Mouse (Mus musculus) neural tube, embryonic 12.5 days (tissue): ENCODE measurements around the gene Gm11172. TPM values are rescaled to one million over a fixed set of nuclear protein-coding genes. Genes with fewer than 3 reads are reported as not detected.

ENCODE experiments used
- ATAC-seq: fragments of 200-750 bp; cut with Nextera tagmentation; 2 replicates; pipeline ENCODE4 v1.8.0; 2017; ENCODE audit warnings: low read depth, mild to moderate bottlenecking, moderate TSS enrichment, moderate library complexity; ENCODE audit not compliant: low FRiP score
- H3K27ac ChIP-seq: fragments of 300-500 bp; sonication (generic); 2 replicates; pipeline ENCODE4 v1.5.1; 2016
- H3K27me3 ChIP-seq: fragments of 300-500 bp; sonication (generic); replicated peaks from 2 replicates; pipeline ENCODE4 v1.6.1; 2016; ENCODE audit warnings: mild to moderate bottlenecking
- H3K36me3 ChIP-seq: fragments of 300-500 bp; sonication (generic); 2 replicates; pipeline ENCODE4 v1.6.1; 2016; ENCODE audit warnings: mild to moderate bottlenecking
- H3K4me1 ChIP-seq: fragments of 300-500 bp; sonication (generic); 2 replicates; pipeline ENCODE4 v1.6.1; 2016
- H3K4me2 ChIP-seq: fragments of 300-500 bp; sonication (generic); replicated peaks from 2 replicates; pipeline ENCODE4 v1.6.1; 2016; ENCODE audit warnings: mild to moderate bottlenecking
- H3K4me3 ChIP-seq: fragments of 300-500 bp; sonication (generic); 2 replicates; pipeline ENCODE4 v1.5.1; 2016
- H3K9ac ChIP-seq: fragments of 300-500 bp; sonication (generic); 2 replicates; pipeline ENCODE4 v1.6.1; 2016; ENCODE audit warnings: mild to moderate bottlenecking
- H3K9me3 ChIP-seq: fragments of 300-500 bp; sonication (generic); 2 replicates; pipeline ENCODE4 v1.6.1; 2016; ENCODE audit warnings: mild to moderate bottlenecking
- WGBS: fragments of 180-500 bp; shearing (Covaris S2); methylation state at CpG from one replicate; pipeline ENCODE4 v1.1.7; 2016; 5-methylcytosine and 5-hydroxymethylcytosine counted together
- polyA plus RNA-seq: library from polyadenylated mRNA; unstranded; fragments of >200 nt; fragmentation: Nextera tagmentation; extraction: Ambion mirVana; gene quantifications from 2 replicates; pipeline ENCODE4 v1.2.1, GENCODE M21; 2016

Gene Gm11172
- not detected in 2 replicates for polyA plus RNA-seq

DNA sequence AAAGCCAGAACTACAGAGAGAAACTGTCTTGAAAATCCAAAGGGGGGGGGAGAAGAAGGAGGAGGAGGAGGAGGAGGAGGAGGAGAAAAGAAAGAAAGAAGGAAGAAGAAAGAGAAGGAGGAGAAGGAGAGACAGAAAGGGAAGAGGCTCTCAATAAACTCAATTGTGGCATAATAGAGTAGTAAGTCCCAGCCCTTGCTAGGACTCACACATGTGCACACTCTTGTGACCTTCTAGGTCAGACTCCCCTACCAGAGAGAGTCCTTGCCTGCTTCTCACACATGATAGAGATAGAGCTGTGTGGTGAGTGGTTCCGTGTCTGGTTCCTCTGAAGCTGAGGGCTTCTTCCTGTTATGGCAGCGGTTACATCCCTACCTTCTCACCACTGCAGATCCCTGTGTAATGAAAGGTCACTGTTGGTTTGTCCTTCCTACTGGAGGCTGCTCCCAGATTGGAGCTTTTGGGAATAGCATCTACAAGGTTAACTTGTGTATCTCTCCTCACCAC lies at the start of gene Gm11172:
Gene Gm11172, plus strand, starts transcription at position 51 of the 507 bp plus-strand sequence.
- no peaks in the 10 kb centered on the region for H3K36me3 ChIP-seq
- no peak within 1 kb of the TSS for H3K9ac ChIP-seq
- no peak within 1 kb of the TSS for H3K27ac ChIP-seq
- ATAC-seq, result no peak
- H3K4me3 ChIP-seq, result no peak within 1 kb of the TSS
- WGBS, result 92% methylated on average over 2 of the region's 2 CpGs
- H3K4me2 ChIP-seq, result no peak within 1 kb of the TSS
- H3K27me3 ChIP-seq, result no peaks in the 10 kb centered on the region
- no peaks in the 10 kb centered on the region for H3K4me1 ChIP-seq
- H3K9me3 ChIP-seq, result no peaks in the 10 kb centered on the region

DNA sequence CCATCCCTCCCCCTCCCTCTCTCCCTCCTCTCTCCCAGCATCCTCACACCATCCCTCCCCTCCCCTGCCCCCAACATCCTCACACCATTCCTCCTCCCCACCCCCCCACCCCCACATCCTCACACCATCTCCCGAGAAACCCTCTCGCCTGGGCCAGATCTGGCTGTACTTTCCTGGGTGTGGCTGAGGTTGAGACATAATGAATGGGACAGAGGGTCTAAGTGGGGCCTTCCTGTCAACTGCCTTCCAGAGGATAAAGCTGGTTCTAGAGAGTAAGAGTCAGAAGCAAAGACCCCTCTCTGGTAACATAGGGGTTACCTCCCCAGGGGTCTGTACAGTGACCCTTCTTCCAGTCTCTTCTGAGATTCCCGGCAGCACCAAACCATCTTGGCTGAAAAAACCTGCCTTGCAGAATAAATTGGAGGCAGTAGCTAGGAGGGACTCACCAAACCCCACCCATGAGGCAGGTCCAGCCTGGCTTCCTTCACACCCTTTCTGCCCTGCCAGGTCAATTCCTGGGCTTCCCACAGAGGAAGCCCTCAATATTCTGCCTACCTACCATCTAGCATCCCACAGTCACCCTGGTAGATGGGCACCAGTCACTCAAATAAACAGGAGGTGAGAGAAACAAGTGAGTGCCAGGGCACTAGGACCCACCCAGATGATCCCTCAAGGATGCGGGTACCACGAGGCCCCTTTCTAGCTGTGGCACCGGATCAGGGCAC lies 49.0 kb upstream of the Gm11172 start:
- Histone ChIP-seq H3K9me3 (no peaks in the 10 kb centered on the region), H3K36me3 (no peaks in the 10 kb centered on the region), H3K4me2 (no peak overlapping the region), H3K27ac (no peak overlapping the region), H3K9ac (no peak overlapping the region), H3K4me1 (peaks cover 5% of the 10 kb centered on the region; the same call in 1 of the 2 replicates), H3K4me3 (no peak overlapping the region), H3K27me3 (no peaks in the 10 kb centered on the region; the same call in 1 of the 2 replicates)
- WGBS, result 68% methylated on average over 6 of the region's 6 CpGs
- no peak for ATAC-seq

DNA sequence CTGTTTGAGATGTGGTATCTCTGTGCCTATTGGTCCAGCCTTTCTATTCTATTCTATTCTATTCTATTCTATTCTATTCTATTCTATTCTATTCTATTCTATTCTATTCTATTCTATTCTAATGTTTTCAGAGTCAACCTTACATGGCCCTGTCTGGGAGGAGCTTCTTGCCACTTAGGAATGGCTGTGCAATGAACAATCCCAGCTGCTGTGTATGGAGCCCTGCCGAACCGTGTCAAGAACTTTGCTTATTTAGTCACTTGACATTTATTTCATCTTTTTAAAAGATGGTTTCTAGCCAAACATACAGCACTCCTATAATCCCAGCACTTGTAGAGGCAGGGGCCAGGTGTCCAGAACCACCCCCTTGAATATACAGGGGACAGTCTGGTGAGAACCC lies 48.4 kb upstream of the Gm11172 start:
- H3K4me3 ChIP-seq, result no peak overlapping the region
- H3K4me2 ChIP-seq, result no peak overlapping the region
- no peak overlapping the region for H3K9ac ChIP-seq
- WGBS, result 70% methylated on average over 2 of the region's 2 CpGs
- H3K9me3 ChIP-seq, result no peaks in the 10 kb centered on the region
- H3K36me3 ChIP-seq, result no peaks in the 10 kb centered on the region
- no peak for ATAC-seq
- H3K27ac ChIP-seq, result no peak overlapping the region
- no peaks in the 10 kb centered on the region; the same call in 1 of the 2 replicates for H3K27me3 ChIP-seq
- H3K4me1 ChIP-seq, result peaks cover 5% of the 10 kb centered on the region; the same call in 1 of the 2 replicates

DNA sequence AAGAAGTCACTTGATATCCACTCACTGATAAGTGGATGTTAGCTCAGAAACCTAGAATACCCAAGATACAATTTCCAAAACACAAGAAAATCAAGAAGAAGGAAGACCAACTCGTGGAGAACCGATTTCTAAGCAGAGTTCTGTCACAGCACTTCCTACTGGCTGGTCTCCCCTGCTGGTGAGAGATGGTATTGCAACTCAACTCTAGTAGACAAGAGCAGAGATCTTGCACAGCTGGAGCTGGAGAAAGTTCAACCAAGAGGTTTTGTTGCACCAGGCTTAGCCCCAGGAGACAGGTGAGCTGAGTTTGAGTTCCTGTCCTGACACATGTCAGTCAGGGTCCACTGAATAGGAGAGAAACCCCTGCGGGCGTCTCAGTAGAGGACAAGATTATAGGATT lies 45.6 kb upstream of the Gm11172 start:
- WGBS, result 56% methylated on average over 4 of the region's 4 CpGs
- H3K9ac ChIP-seq, result no peak overlapping the region
- no peak for ATAC-seq

DNA sequence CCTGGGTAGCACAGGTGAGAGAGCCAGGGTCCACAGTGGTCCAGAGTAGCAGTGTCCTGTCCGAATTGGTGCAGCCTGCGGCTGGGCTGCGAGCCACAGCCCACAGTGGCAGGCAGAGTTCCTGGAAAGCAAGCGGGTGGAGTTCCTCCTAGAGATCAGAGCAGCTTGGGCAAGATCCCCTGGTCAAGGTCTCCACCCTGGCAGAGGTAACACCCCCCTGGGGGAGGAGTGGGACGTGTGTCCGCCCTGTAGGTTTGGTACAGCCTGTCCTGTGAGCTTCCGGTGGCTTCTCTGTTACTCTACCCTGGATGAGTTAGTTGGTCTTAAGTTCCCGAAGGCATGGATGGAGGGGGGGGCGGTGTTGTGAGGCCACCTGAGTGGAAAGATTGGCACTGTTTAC lies 43.9 kb upstream of the Gm11172 start:
- Histone ChIP-seq H3K4me2 (no peak overlapping the region), H3K9ac (no peak overlapping the region), H3K4me1 (no peaks in the 10 kb centered on the region), H3K27ac (no peak overlapping the region), H3K36me3 (no peaks in the 10 kb centered on the region), H3K9me3 (no peaks in the 10 kb centered on the region), H3K4me3 (no peak overlapping the region), H3K27me3 (no peaks in the 10 kb centered on the region; the same call in 1 of the 2 replicates)
- no peak for ATAC-seq
- 63% methylated on average over 9 of the region's 9 CpGs for WGBS

More for the DNA sequence above, 45.6 kb upstream of the Gm11172 start:
- H3K9me3 ChIP-seq, result no peaks in the 10 kb centered on the region
- H3K4me3 ChIP-seq, result no peak overlapping the region
- H3K36me3 ChIP-seq, result no peaks in the 10 kb centered on the region
- H3K4me2 ChIP-seq, result no peak overlapping the region
- no peaks in the 10 kb centered on the region for H3K4me1 ChIP-seq
- H3K27me3 ChIP-seq, result no peaks in the 10 kb centered on the region; the same call in 1 of the 2 replicates
- no peak overlapping the region for H3K27ac ChIP-seq

DNA sequence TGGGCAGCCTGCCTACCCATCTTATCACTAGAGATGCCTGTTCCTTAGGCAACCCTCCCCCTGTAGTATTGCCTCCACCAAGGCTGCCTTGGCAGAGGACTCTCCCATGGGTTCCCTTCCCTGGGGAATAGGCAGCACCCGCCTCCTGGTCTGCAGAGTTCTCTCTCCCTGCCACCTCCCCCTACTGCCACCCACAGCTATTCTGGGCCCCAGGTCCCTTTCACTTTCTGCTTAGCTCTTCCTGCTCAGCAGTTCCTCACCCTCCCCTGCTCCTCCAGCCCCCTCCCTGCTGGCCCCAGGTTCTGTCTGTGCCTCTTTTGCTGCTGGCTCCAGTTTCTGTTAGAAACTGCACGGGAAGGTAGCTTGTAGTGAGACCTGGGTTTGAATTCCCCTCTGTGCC lies 43.1 kb upstream of the Gm11172 start:
- Histone ChIP-seq H3K27me3 (no peaks in the 10 kb centered on the region; the same call in 1 of the 2 replicates), H3K9ac (no peak overlapping the region), H3K4me1 (no peaks in the 10 kb centered on the region), H3K4me3 (no peak overlapping the region), H3K36me3 (no peaks in the 10 kb centered on the region), H3K9me3 (no peaks in the 10 kb centered on the region), H3K27ac (no peak overlapping the region), H3K4me2 (no peak overlapping the region)
- no peak for ATAC-seq
- 51% methylated on average over 2 of the region's 2 CpGs for WGBS

DNA sequence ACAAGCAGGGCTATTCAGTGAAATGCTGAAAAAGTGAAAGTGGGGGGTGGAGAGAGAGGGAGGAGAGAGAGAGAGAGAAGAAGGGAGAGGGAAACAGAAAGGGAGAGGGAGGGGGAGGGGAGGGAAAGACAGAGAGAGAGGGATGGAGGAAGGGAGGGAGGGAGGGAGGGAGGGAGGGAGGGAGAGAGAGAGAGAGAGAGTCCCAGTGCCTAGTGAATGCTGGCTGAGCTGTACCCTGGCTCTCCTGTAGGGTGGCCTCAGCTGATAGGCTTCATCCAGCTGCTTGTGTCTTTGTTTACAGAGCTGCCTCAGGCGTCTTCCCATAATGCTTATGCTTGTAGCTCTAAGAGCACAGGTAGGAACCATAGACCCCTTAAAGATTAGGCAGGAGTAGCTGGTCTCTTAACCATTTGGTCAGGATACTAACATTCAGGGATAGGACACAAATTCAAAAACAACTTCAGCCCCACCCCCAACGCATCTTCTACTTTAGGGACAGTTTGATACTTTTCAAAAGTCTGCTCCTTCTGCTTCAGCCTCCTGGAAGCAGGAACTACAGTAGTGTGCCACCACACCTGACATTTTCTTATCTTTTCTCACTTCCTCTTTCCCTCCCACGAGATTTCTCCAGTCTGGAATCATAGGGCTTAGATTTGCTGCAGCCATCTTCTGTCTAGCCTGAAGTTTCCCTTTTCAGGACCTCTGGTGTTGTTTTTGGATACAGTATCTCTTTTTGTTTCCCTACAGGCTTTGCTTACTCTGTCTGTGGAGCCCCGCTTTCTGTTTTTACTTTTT lies 42.0 kb upstream of the Gm11172 start:
- ATAC-seq, result no peak
- whole genome bisulfite sequencing, result 55% methylated on average over 4 of the region's 4 CpGs
- Histone ChIP-seq H3K4me3 (no peak overlapping the region), H3K4me1 (no peaks in the 10 kb centered on the region), H3K9ac (no peak overlapping the region), H3K4me2 (no peak overlapping the region), H3K27me3 (no peaks in the 10 kb centered on the region; the same call in 1 of the 2 replicates), H3K36me3 (no peaks in the 10 kb centered on the region), H3K9me3 (no peaks in the 10 kb centered on the region), H3K27ac (no peak overlapping the region)

DNA sequence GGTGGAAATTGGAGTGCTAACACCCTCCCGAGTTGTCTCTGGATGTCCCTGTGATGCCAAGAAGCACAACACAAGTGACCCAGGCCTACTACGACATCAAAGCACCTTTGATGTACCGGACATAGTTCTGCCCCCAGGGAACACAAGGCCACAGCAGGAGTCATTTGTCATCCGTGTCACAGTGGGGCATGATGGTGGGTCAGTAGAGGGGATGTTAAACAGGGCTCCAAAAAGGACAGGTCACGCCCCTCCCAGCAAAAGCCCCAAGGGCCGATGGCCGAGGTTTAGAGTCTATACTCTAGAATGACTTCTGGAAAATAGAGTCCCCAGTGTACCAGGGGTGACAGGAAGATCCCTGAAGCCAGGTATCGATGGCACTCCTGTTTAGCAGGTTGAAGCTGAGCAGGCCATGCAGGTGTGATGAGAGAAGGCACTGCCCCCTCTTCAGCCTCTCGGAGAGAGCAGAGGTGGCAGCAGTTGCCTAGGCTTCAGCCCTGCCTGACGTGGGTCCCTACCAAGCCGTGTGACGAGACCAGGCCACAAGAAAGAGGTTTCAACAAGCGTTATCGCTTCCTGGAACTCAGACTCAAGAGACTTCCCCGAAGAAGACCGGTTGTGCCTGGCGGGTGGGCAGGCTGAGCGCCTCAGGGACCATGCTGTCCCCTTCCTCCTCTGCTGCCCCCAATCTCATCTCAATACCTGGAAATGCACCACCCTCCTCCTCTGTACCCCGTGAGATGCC lies 40.8 kb upstream of the Gm11172 start:
- Histone ChIP-seq H3K4me3 (no peak overlapping the region), H3K9ac (no peak overlapping the region), H3K4me1 (no peaks in the 10 kb centered on the region), H3K36me3 (no peaks in the 10 kb centered on the region), H3K4me2 (no peak overlapping the region), H3K9me3 (no peaks in the 10 kb centered on the region), H3K27me3 (no peaks in the 10 kb centered on the region; the same call in 1 of the 2 replicates), H3K27ac (no peak overlapping the region)
- no peak for ATAC-seq
- WGBS, result 39% methylated on average over 19 of the region's 19 CpGs

DNA sequence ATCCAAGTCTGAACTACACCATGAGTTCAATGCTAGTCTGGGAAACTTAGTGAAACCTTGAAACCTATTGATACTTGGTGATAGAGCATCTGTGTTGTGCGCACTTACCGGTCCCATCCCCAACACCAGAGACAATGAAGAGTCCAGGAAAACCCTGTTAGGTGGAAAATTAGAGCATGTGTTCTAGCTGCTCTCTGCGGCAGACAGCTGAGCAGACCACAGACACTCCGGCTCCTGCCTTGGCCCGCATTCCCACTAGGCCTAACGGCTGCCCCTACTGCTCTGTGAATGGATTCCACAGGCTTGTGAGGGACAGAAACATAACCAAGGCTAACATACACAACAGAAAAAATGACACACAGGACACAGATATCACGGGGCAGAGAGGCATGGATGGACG lies 39.2 kb upstream of the Gm11172 start:
- no peaks in the 10 kb centered on the region for H3K36me3 ChIP-seq
- no peak overlapping the region for H3K9ac ChIP-seq
- WGBS, result 90% methylated on average over 8 of the region's 8 CpGs
- no peaks in the 10 kb centered on the region; the same call in 1 of the 2 replicates for H3K27me3 ChIP-seq
- H3K4me1 ChIP-seq, result no peaks in the 10 kb centered on the region
- H3K4me2 ChIP-seq, result no peak overlapping the region
- ATAC-seq, result no peak
- H3K27ac ChIP-seq, result no peak overlapping the region
- H3K4me3 ChIP-seq, result no peak overlapping the region
- no peaks in the 10 kb centered on the region for H3K9me3 ChIP-seq

DNA sequence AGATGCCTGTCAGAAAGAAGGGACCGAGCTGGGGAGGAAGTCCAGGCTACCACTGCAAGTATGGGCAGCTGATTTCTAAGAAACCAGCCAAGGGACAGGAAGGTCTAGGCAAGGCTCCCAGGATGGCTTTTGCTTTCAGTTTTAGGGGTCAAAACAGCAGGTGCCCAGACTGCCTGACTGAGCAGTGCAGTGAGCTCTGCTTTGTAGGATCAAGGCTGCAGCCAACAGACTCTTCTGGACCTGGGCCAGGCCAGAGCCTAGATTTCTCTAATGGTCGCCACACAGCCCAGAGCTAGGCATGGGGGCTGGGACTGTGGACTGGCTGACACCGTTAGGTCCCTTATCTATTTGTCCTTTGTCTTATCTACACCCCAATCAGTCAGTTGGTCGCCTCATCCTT lies 38.0 kb upstream of the Gm11172 start:
- H3K9ac ChIP-seq, result no peak overlapping the region
- H3K27me3 ChIP-seq, result no peaks in the 10 kb centered on the region
- no peaks in the 10 kb centered on the region for H3K36me3 ChIP-seq
- ATAC-seq, result no peak
- no peak overlapping the region for H3K4me2 ChIP-seq
- H3K9me3 ChIP-seq, result no peaks in the 10 kb centered on the region
- H3K27ac ChIP-seq, result no peak overlapping the region
- 77% methylated on average over 4 of the region's 4 CpGs for WGBS
- no peaks in the 10 kb centered on the region for H3K4me1 ChIP-seq
- H3K4me3 ChIP-seq, result no peak overlapping the region

DNA sequence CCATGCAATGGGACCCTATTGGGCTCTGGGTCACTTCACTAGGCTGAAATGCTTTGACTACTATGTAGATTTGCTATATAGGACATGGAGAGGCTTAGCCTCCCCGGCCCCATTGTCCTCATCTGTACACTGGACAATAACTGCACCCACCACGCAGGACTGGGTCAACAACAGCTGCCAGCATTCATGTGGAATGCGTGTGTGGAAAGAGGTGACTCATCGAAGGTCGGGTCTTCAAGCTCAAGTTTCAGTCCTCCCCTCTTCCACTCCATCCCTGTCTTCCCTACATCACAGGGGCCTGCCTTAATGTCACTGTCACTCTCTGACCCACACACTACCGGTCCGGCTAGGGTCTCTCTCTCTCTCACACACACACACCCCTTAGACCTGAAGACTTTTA lies 36.4 kb upstream of the Gm11172 start:
- WGBS, result 68% methylated on average over 7 of the region's 7 CpGs
- no peaks in the 10 kb centered on the region for H3K36me3 ChIP-seq
- no peak for ATAC-seq
- no peaks in the 10 kb centered on the region for H3K4me1 ChIP-seq
- no peak overlapping the region for H3K9ac ChIP-seq
- H3K27me3 ChIP-seq, result no peaks in the 10 kb centered on the region
- H3K4me2 ChIP-seq, result no peak overlapping the region
- H3K27ac ChIP-seq, result no peak overlapping the region
- H3K4me3 ChIP-seq, result no peak overlapping the region
- H3K9me3 ChIP-seq, result no peaks in the 10 kb centered on the region
